Mouse (Mus musculus): Measurements from ENCODE around the gene Defb48. TPM values are rescaled to one million over a fixed set of nuclear protein-coding genes. Genes with fewer than 3 reads are reported as not detected.

Defb48 gene
- total and polyA plus RNA-seq, 3 experiments: not detected

DNA sequence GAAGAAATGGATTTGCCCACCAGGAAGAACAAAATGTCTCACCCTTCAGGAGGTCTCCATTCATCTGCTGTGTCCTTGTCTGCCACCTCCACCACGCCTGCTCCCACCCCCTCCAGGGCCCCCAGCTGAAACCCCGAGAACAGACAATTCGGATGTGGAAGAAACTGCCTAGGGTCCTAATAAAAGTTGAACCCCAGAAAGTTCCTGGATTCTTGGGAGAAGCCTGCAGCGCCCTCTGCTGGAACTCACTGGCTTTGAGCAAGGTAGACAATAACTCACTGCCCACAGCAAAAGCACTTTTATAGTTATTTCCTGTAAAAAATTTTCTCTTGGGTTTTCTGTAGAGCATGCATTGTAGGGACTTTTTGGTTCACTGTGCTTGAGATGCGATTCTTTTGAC is 9.3 kb downstream of the Defb48 start:
- H3K27ac ChIP-seq (ENCODE audit: insufficient read depth, low read depth): no peak overlapping the region
- no peak overlapping the region for H3K4me3 ChIP-seq (replicated peaks in 1 of 3; ENCODE audit: low read depth in 2 of 3, low read length in 2 of 3, poor library complexity in 1 of 3)
- no peaks in the 10 kb centered on the region for H3K36me3 ChIP-seq (replicated peaks in 1 of 2; ENCODE audit: control insufficient read depth in 1 of 2, insufficient read depth in 1 of 2, low read length in 1 of 2)
- dilution Hi-C loops (cut with MboI; ENCODE audit: extremely low pct_ligation_motif_present, extremely low pct_unique_long_range_greater_than_20kb, low sequenced_read_pairs): no loop called here
- in situ Hi-C loops (cut with MboI; ENCODE audit: low pct_ligation_motif_present, low pct_unique_long_range_greater_than_20kb, low sequenced_read_pairs): loop anchor here (10.0 kb wide), 1 partner anchor 480 kb away; no protein-coding TSS in a partner anchor
- no peaks in the 10 kb centered on the region for H3K79me2 ChIP-seq (replicated peaks; ENCODE audit: control insufficient read depth, extremely low read depth, insufficient read depth, poor library complexity, severe bottlenecking)
- H3K27me3 ChIP-seq (replicated peaks): no peaks in the 10 kb centered on the region
- TF ChIP-seq SMC3 (IDR thresholded peaks at IDR 0.05; ENCODE audit: low read depth, low read length): peak; percentile 71
- TF ChIP-seq MAX (IDR thresholded peaks at IDR 0.05; ENCODE audit: low read length): no peak
- TF ChIP-seq CTCF (conservative IDR thresholded peaks at IDR 0.05 in 1 of 2, IDR thresholded peaks at IDR 0.05 in 1 of 2; ENCODE audit: low read depth in 2 of 2, low read length in 2 of 2): peak; percentile 62 to 81
- TF ChIP-seq USF2 (conservative IDR thresholded peaks at IDR 0.05; ENCODE audit: low read depth, low read length): no peak
- TF ChIP-seq RAD21 (IDR thresholded peaks at IDR 0.05; ENCODE audit: low read depth, low read length): peak; percentile 79
- no peak overlapping the region for H3K9ac ChIP-seq (ENCODE audit: insufficient read depth, low read depth)
- no peak overlapping the region for H3K4me2 ChIP-seq (ENCODE audit: insufficient read depth, low read depth, poor library complexity, severe bottlenecking)
- peaks cover 2 to 22% of the 10 kb centered on the region in 2 experiments; a peak in 2 of 4 replicates for H3K4me1 ChIP-seq (ENCODE audit: control insufficient read depth in 1 of 2, insufficient read depth in 2 of 2)
- DNase-seq (ENCODE audit: extremely low read depth): peak; percentile 46
- H3K9me3 ChIP-seq (replicated peaks; ENCODE audit: low read length): no peaks in the 10 kb centered on the region

DNA sequence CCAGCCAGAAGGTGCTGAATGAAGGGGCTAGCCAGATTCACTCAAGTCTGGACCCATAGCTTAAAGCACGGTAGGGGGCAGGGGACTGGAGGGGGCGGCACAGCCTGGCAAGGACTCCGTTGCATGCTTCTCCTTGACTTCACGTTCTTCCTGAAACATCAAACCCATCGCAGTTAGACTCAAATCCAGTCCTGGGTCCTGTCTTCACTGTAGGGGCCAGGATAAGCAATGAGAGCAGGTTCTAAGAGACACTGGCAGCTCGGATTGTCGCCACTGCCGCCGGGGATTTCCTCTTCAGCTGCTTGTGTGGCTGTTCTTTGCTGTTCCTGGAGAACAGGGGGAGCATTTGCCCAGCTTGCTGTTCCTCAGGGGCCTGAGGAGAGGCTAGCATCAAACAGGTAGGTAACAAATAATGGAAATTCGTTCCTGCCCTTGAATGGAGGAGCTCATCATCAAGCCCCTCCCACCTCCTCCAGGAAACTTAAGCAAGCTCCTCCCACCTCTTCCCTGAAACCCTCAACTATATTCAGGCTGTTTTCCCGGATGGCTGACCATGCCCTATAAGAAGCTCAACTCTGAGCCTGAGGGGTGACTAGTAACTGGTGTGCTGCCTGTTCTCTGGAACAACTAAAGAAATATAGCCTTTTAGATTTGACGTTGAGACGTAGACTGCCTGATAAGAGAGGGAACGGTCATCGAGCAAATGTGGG is 18.3 kb downstream of the Defb48 start:
- TF ChIP-seq POLR2AphosphoS2 (IDR thresholded peaks at IDR 0.05; ENCODE audit: low read depth, low read length): no peak
- no peak for TF ChIP-seq IRF4 (IDR thresholded peaks at IDR 0.05; ENCODE audit: low read depth, low read length)
- TF ChIP-seq UBTF (IDR thresholded peaks at IDR 0.05; ENCODE audit: low read depth, low read length): no peak
- no peak for TF ChIP-seq USF1 (IDR thresholded peaks at IDR 0.05; ENCODE audit: low read depth, low read length)
- TF ChIP-seq SMC3 (IDR thresholded peaks at IDR 0.05; ENCODE audit: low read depth, low read length): no peak
- TF ChIP-seq PAX5 (IDR thresholded peaks at IDR 0.05; ENCODE audit: low read length): no peak
- TF ChIP-seq GABPA (IDR thresholded peaks at IDR 0.05; ENCODE audit: insufficient replicate concordance, low read depth, low read length): no peak
- TF ChIP-seq NELFE (IDR thresholded peaks at IDR 0.05; ENCODE audit: low read depth, low read length): no peak
- TF ChIP-seq ZNF384 (IDR thresholded peaks at IDR 0.05; ENCODE audit: low read depth, low read length): no peak
- no peak for TF ChIP-seq NRF1 (IDR thresholded peaks at IDR 0.05; ENCODE audit: low read depth, low read length)
- no peak for TF ChIP-seq RAD21 (IDR thresholded peaks at IDR 0.05; ENCODE audit: low read depth, low read length)
- TF ChIP-seq JUND (conservative IDR thresholded peaks at IDR 0.05; ENCODE audit: low read depth, low read length): no peak
- TF ChIP-seq USF2 (conservative IDR thresholded peaks at IDR 0.05; ENCODE audit: low read depth, low read length): no peak

More for the DNA sequence above, 18.3 kb downstream of the Defb48 start:
- Histone ChIP-seq H3K27ac (ENCODE audit: insufficient read depth, low read depth) (no peak overlapping the region), H3K79me2 (replicated peaks; ENCODE audit: control insufficient read depth, extremely low read depth, insufficient read depth, poor library complexity, severe bottlenecking) (no peaks in the 10 kb centered on the region), H3K4me3 (replicated peaks in 1 of 3; ENCODE audit: low read depth in 2 of 3, low read length in 2 of 3, poor library complexity in 1 of 3) (no peak overlapping the region), H3K9ac (ENCODE audit: insufficient read depth, low read depth) (no peak overlapping the region), H3K4me1 (ENCODE audit: control insufficient read depth in 1 of 2, insufficient read depth in 2 of 2) (no peaks in the 10 kb centered on the region), H3K36me3 (replicated peaks in 1 of 2; ENCODE audit: control insufficient read depth in 1 of 2, insufficient read depth in 1 of 2, low read length in 1 of 2) (peaks cover 0 to 4% of the 10 kb centered on the region in 2 experiments), H3K4me2 (ENCODE audit: insufficient read depth, low read depth, poor library complexity, severe bottlenecking) (no peak overlapping the region; the same call in 1 of the 2 replicates), H3K27me3 (replicated peaks) (no peaks in the 10 kb centered on the region), H3K9me3 (replicated peaks; ENCODE audit: low read length) (no peaks in the 10 kb centered on the region)
- in situ Hi-C loops (cut with MboI; ENCODE audit: low pct_ligation_motif_present, low pct_unique_long_range_greater_than_20kb, low sequenced_read_pairs) (no loop called here), dilution Hi-C loops (cut with MboI; ENCODE audit: extremely low pct_ligation_motif_present, extremely low pct_unique_long_range_greater_than_20kb, low sequenced_read_pairs) (no loop called here)
- DNase-seq (ENCODE audit: extremely low read depth): no peak
